Mouse (Mus musculus) kidney, embryonic 14.5 days (tissue): ENCODE measurements at regions not wholly inside any gene's neighbourhood (a gene's known extent, or its start where the extent isn't known, plus 50 kb on each side); places are given as distances from the start of the nearest gene placed in this dataset.

Experiments
- ATAC-seq: fragments of 200-750 bp; cut with Nextera tagmentation; 2 replicates; pipeline ENCODE4 v1.8.0; 2017; ENCODE audit warnings: moderate number of reproducible peaks, mild to moderate bottlenecking, moderate TSS enrichment, moderate library complexity; ENCODE audit not compliant: low FRiP score, low TSS enrichment
- H3K27ac ChIP-seq: fragments of 300-500 bp; sonication (generic); 2 replicates; pipeline ENCODE4 v1.5.1; 2014; ENCODE audit warnings: low read depth, mild to moderate bottlenecking, low read length, moderate library complexity, mixed read lengths
- H3K27me3 ChIP-seq: fragments of 300-500 bp; sonication (generic); 2 replicates; pipeline ENCODE4 v1.6.1; 2014; ENCODE audit warnings: mild to moderate bottlenecking, low read length; ENCODE audit not compliant: control insufficient read depth, insufficient read depth
- H3K36me3 ChIP-seq: fragments of 300-500 bp; sonication (generic); 2 replicates; pipeline ENCODE4 v1.6.1; 2014; ENCODE audit warnings: low read length, mixed read lengths; ENCODE audit not compliant: control insufficient read depth, insufficient read depth
- H3K4me1 ChIP-seq: fragments of 300-500 bp; sonication (generic); 2 replicates; pipeline ENCODE4 v1.6.1; 2014; ENCODE audit warnings: low read length, mixed read lengths; ENCODE audit not compliant: control insufficient read depth, insufficient read depth
- H3K4me2 ChIP-seq: fragments of 300-500 bp; sonication (generic); replicated peaks from 2 replicates; pipeline ENCODE4 v1.6.1; 2014; ENCODE audit warnings: low read depth, mild to moderate bottlenecking, low read length
- H3K4me3 ChIP-seq: fragments of 300-500 bp; sonication (generic); 2 replicates; pipeline ENCODE4 v1.5.1; 2014; ENCODE audit warnings: mild to moderate bottlenecking, low read length
- H3K9ac ChIP-seq: fragments of 300-500 bp; sonication (generic); 2 replicates; pipeline ENCODE4 v1.6.1; 2014; ENCODE audit warnings: low read depth, mild to moderate bottlenecking, low read length, moderate library complexity
- H3K9me3 ChIP-seq: fragments of 300-500 bp; sonication (generic); 2 replicates; pipeline ENCODE4 v1.6.1; 2016; ENCODE audit warnings: low read length; ENCODE audit not compliant: control insufficient read depth
- WGBS: fragments of 180-500 bp; shearing (Covaris S2); extraction: QIAGEN DNeasy Blood & Tissue Kit; methylation state at CpG from one replicate; pipeline ENCODE4 v1.1.7; 2014; 5-methylcytosine and 5-hydroxymethylcytosine counted together

DNA sequence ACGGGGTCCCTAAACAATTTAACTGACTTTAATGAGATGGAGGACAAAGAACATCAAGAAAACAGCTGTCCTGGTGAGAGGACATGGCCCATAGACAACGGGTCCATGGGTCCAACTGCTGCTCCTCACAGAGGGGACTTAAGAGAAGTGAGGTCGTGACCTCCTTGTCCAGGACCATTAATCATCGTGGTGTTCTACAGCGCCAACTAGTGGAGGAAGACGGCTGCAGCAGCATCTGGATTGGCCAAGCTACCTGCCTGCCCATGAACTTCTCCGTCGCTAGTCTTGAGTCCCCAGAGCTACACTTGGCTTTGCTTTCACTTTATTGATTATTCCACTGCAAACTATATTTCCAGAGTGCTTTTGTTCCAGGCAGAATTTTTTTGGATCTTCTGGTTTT is 86.6 kb upstream of the A230072I06Rik start:
- H3K4me1 ChIP-seq: no peaks in the 10 kb centered on the region

DNA sequence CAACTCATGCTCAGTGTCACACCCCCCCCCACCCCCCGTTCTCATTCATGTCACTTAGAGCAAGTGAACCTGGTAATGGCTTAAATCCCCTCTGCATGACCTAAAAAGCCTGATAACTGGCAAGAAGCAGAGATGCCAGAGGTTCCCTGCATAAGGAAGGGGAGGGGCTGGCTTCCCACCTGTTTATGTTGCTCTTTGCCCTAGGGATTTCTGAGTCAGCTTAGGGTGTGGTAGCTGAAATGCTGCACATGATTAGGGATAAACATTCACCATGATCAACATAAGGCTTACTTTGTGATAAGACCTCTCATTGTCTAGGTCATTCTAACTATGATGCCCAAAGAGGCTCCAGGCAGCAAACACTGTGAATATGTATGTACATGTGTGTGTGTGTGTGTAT is 72.7 kb upstream of the A230072I06Rik start:
- 89% methylated on average over 1 of the region's 1 CpGs for WGBS
- Histone ChIP-seq H3K9me3 (no peaks in the 10 kb centered on the region), H3K27me3 (no peaks in the 10 kb centered on the region), H3K36me3 (no peaks in the 10 kb centered on the region), H3K4me2 (no peak overlapping the region), H3K4me1 (no peaks in the 10 kb centered on the region), H3K4me3 (no peak overlapping the region), H3K27ac (no peak overlapping the region), H3K9ac (no peak overlapping the region)
- ATAC-seq: no peak

More for the DNA sequence above, 86.6 kb upstream of the A230072I06Rik start:
- Histone ChIP-seq H3K27me3 (no peaks in the 10 kb centered on the region), H3K27ac (no peak overlapping the region), H3K9me3 (no peaks in the 10 kb centered on the region), H3K36me3 (no peaks in the 10 kb centered on the region), H3K9ac (no peak overlapping the region), H3K4me2 (no peak overlapping the region), H3K4me3 (no peak overlapping the region)
- 32% methylated on average over 8 of the region's 8 CpGs for WGBS
- no peak for ATAC-seq

DNA sequence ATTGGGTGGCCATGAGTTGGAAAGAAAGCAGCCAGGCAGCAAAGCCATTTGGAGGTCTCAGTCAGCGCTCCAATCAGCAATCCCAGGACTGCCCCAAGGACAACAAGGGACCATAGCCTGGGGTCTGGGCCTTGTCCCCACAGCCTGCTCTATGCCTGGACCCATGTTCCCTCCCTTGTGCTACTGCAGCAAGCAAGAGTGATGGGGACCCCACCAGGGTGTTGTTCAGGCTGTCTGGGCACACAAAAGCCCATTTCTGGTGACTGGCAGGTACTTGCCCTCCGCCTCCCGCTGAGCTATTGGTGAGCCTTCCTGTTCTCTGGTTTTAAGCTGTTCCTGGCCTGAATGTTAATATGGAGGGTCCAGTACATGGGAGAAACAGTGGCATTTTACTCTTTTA is 71.2 kb upstream of the A230072I06Rik start:
- H3K4me2 ChIP-seq: no peak overlapping the region
- no peaks in the 10 kb centered on the region for H3K36me3 ChIP-seq
- no peak for ATAC-seq
- no peaks in the 10 kb centered on the region for H3K9me3 ChIP-seq
- H3K4me3 ChIP-seq: no peak overlapping the region
- H3K27me3 ChIP-seq: no peaks in the 10 kb centered on the region
- H3K4me1 ChIP-seq: no peaks in the 10 kb centered on the region
- H3K9ac ChIP-seq: no peak overlapping the region
- 81% methylated on average over 3 of the region's 3 CpGs for WGBS
- no peak overlapping the region for H3K27ac ChIP-seq

DNA sequence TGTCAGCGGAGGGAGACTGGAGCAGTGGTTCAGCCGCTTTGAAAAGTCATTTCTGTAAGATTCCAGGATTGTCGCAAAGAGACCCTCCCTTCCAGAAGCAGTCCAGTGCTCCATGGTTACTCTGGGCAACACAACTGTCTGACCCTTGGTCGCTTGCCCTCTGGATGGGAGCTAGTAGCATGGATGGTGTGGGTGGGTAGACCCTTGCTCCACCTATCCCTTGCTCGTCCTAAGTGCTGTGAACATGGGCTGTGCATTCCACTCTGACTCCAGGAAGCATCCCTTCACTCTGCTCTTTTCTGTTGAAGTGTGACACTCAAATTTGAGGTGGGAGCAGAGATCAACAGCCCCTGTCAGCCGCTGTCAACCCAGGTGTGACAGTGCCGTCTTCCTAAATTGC is 64.8 kb upstream of the A230072I06Rik start:
- no peak for ATAC-seq
- Histone ChIP-seq H3K27me3 (peaks cover 12% of the 10 kb centered on the region), H3K9me3 (no peaks in the 10 kb centered on the region), H3K9ac (no peak overlapping the region), H3K4me2 (no peak overlapping the region), H3K4me1 (no peaks in the 10 kb centered on the region), H3K27ac (no peak overlapping the region), H3K4me3 (no peak overlapping the region), H3K36me3 (no peaks in the 10 kb centered on the region)
- 60% methylated on average over 7 of the region's 7 CpGs for WGBS

DNA sequence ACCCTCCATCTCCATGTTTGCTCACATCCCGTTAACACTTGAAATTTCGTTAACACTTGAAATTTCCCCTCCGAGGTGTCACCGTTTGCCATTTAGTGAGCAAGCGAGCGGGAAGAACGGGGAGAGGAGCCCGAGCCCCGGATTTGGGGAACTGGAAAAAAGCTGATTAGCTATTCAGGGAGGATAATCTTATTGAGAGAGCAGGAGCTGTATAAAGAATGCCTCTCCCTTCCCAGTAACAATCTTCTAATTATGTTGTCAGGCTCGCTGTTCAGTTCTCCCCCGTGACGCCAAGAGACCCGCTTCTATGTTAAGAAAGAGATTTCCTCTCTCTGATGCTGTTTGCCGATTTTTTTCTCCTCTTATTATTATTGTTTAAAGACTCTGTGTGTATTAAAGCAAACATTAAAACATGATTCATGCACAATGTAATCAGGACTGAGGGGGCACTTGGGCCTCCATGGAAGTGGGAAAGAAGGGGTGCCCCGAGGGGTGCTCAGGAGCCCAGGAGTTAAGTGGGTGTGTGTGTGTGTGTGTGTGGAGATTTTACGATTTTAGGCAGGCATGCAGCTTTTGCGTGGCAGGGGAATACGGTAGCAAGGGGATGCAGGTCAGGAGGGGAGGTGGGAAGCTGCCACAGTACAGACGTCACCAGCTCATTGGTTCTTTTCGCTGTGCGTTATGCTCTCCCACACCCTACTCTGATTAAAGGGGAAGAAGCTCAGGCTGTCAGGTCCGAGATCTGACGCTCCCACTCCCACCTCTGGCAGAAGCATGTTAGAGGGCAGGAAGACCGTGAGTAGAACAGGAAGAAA is 64.2 kb upstream of the A230072I06Rik start:
- H3K4me2 ChIP-seq: no peak overlapping the region
- no peaks in the 10 kb centered on the region for H3K4me1 ChIP-seq
- H3K27ac ChIP-seq: no peak overlapping the region
- H3K4me3 ChIP-seq: no peak overlapping the region
- H3K9ac ChIP-seq: no peak overlapping the region
- WGBS: 40% methylated on average over 24 of the region's 24 CpGs
- no peaks in the 10 kb centered on the region for H3K36me3 ChIP-seq
- H3K27me3 ChIP-seq: peaks cover 12% of the 10 kb centered on the region
- no peak for ATAC-seq
- H3K9me3 ChIP-seq: no peaks in the 10 kb centered on the region

DNA sequence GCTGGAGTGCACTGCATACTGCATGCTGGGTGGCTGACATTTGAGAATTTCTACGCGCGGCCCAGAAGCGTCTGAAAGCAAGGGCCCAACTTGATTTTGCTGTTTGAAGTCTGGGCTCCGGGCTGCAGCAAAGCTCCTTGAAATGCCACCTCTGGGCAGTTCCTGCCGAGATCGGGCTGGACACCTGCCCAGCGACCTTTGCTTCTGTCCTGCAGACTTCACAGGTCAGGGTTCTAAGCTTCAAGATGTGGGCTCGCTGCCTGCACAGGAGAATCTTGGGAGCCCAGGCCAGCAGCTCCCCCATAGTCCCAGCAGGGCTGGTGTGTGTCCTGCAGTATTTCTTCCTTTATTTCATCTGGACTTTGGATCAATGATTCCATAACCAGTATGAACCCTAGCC is 57.1 kb upstream of the A230072I06Rik start:
- 71% methylated on average over 9 of the region's 9 CpGs for WGBS

DNA sequence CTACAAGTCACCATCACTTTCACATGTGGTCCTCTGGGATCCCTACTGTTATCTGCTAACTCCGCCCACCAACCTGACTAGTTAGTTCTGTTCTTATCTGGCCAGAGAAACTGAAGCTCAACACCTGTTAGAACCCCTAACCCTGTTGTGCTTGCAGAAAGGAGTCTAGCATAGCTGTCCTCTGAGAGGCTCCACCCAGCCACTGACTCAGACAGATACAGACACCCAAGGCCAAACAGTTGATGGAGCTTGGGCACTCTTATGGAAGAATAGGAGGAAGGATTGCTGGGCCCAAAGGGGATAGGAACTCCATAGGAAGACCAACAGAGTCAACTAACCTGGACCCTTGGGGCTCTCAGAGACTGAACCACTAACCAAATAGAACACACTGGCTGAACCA is 55.2 kb upstream of the A230072I06Rik start:
- Histone ChIP-seq H3K4me1 (no peaks in the 10 kb centered on the region), H3K9me3 (no peaks in the 10 kb centered on the region), H3K4me2 (no peak overlapping the region), H3K36me3 (no peaks in the 10 kb centered on the region), H3K27ac (no peak overlapping the region), H3K27me3 (no peaks in the 10 kb centered on the region), H3K9ac (no peak overlapping the region), H3K4me3 (no peak overlapping the region)
- 87% methylated on average over 1 of the region's 1 CpGs for WGBS
- no peak for ATAC-seq

More for the DNA sequence above, 57.1 kb upstream of the A230072I06Rik start:
- no peaks in the 10 kb centered on the region for H3K36me3 ChIP-seq
- no peak overlapping the region for H3K9ac ChIP-seq
- H3K27ac ChIP-seq: no peak overlapping the region
- no peaks in the 10 kb centered on the region for H3K9me3 ChIP-seq
- H3K4me2 ChIP-seq: no peak overlapping the region
- no peaks in the 10 kb centered on the region for H3K4me1 ChIP-seq
- H3K4me3 ChIP-seq: no peak overlapping the region
- no peak for ATAC-seq
- H3K27me3 ChIP-seq: no peaks in the 10 kb centered on the region
